Mouse (Mus musculus): ENCODE results near the gene Nvl.
A peak's percentile ranks its signal among the peaks of the same experiment; 100 is the strongest.

Nvl gene

GRCm38 (mm10) chr1:181064648-181065047 lies 79.4 kb downstream of the Nvl start:
- DNase-seq, result no peak

GRCm38 (mm10) chr1:181063991-181064390 lies 80.0 kb downstream of the Nvl start:
- no peak for DNase-seq

GRCm38 (mm10) chr1:181061784-181062485 lies 82.1 kb downstream of the Nvl start:
- DNase-seq, result no peak

- no peak for DNase-seq
These were observed 91.1 kb downstream of the Nvl start for GRCm38 (mm10) chr1:181052898-181053297.

GRCm38 (mm10) chr1:181050937-181051336 lies 93.1 kb downstream of the Nvl start, which contains the start of gene 9130409I23Rik:
Gene 9130409I23Rik, plus strand, starts transcription at chr1:181051237.
- no peak for DNase-seq

GRCm38 (mm10) chr1:181049328-181049842 lies 94.6 kb downstream of the Nvl start:
- DNase-seq, result no peak

- no peak for DNase-seq
These were observed 96.5 kb downstream of the Nvl start for GRCm38 (mm10) chr1:181047520-181047919.

- peak; percentile 50 for DNase-seq
These were observed 104.4 kb downstream of the Nvl start for GRCm38 (mm10) chr1:181039652-181040051.

- no peak for DNase-seq
These were observed 106.4 kb downstream of the Nvl start for GRCm38 (mm10) chr1:181037623-181038022.

Measured in kidney, adult 9 months (tissue).